Mouse (Mus musculus): ENCODE data around the gene Klhdc1.

DNA sequence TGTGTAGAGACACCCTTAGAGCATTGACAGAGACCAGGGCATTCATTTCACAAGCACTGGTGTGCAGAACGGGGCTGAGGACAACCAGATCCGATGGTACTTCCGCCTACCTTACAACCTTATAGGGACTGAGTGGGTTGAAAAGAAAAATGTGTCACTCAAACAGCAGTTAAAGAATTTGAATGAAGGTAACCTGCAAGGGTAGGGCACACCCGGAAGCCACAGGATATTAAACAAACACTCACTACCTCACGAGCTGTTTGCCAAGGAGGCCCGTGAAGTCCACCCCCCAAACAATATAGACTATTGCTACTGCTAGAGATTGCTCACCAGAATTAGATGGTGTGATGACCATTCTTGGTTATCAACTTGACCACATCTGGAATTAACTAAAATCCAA is 5.2 kb upstream of the Klhdc1 start:
- no peak for TF ChIP-seq CTCF (IDR thresholded peaks at IDR 0.05; ENCODE audit: low read depth)
- no peak for TF ChIP-seq EP300 (IDR thresholded peaks at IDR 0.05; ENCODE audit: low read depth)
